Mouse (Mus musculus) CH12F3 (cell line): ENCODE data around the gene Mfap3.

Experiments
- in situ Hi-C: fragments of 300-500 bp; cut with MboI; formaldehyde crosslinking; loops from 2 replicates; pipeline ENCODE4 v1.14.3; 2020; ENCODE audit warnings: low sequenced_read_pairs

Gene Mfap3

DNA sequence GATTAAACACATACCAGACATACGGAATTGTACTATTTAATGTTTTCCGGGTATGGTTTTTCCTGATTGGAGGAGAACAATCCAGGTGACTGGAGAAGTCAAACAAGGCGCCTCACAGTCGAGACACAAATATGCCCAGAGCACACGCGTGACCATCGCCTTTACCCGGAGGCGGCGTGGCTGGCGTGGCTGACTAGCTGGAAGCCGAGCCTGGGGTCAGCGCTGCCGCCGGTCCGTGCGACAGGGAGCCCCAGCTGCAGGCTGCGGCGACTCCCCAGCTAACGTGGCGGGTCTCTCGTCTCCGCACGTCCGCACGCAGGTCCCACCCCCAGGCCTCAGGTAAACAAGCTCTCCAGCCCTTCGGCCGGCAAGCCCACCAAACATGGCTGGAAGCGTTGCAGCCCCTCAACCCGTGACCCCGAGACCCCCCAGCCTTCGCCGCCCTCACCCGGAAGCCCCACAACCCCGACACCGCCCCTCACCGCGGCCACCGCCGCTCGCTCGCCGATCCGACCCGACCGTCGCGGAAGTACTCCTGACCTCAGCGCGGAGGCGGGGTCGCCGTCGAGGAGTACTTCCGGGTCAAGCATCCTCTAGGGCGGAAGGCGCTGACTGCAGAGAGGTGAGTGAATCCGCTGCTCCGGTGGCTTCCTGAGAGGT lies at the start of gene Mfap3, which contains the start of gene Fam114a2:
Mfap3 (plus strand) TSS at position 574 of the 660 bp plus-strand sequence.
Fam114a2 (minus strand) TSS at position 527 of the 660 bp plus-strand sequence.
- in situ Hi-C loops: no loop called here

GRCm38 (mm10) chr11:57468706-57469105 lies 49.8 kb upstream of the Mfap3 start:
- in situ Hi-C loops: no loop called here

DNA sequence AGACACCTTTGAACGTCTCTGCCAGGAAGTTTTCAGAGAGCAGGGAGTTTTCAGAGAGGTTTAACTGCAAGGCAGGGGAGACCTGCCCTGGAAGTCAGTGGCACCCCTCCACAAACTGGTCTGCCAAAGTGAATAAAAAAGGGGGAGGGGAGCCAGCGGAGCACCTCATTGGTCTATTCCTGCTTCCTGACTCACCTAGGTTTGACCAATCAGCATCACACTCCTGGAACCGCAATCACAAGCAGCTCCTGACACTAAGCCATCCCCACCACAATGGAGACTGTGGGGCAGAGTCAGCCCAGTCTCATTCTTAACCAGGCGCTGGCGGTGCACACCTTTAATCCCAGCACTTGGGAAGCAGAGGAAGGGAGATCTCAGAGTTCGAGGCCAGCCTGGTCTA lies 48.4 kb upstream of the Mfap3 start:
- in situ Hi-C loops: no loop called here

DNA sequence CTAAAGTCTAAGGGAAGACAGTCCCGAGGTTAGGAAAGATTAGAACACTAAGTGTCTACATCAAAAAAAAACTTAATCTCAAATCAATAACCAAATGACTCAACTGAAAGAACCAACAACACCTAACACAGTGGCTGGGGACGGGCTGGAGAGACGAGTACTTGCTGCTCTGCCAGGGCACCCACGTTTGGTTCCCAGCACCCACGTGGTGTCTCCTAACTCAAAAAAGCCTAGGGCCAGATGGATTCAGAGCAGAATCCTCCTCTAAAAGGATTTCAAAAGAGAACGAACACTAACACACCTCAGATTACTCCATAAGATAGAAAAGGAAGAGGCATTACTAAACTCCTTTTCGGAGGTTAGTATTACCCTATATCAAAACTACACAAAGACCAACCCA lies 47.5 kb upstream of the Mfap3 start:
- in situ Hi-C loops: no loop called here

DNA sequence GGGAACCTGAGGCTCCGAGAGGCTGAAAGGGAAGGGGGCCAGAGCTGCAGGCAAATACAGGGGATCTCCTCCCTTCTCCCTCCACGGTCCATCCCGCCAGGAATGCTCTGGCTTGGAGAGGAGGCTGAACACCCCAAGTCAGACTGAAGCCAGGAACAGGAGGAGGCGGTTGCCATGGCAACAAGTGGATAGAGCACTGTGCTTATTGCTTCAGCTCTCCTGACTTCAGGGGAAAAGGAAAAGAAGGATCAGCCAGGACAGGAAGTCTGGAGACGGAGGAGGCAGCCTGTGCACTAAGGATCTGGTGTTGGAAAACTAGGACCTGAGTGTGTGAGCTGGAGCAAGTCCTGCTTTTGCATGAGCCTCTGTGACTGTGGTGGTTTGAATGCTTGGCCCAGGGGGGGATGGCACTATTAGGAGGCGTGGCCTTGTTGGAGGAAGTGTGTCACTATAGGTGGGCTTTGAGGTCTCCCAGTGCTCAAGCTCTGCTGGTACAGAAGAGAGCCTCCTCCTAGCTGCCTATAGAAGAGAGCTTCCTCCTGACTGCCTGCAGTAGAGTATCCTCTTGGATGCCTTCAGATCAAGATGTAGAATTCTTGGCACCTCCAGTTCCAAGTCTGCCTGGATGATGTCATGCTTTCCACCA lies 44.0 kb upstream of the Mfap3 start:
- in situ Hi-C loops: no loop called here

- in situ Hi-C loops: no loop called here
Measured at GRCm38 (mm10) chr11:57475119-57475518, 43.3 kb upstream of the Mfap3 start.

DNA sequence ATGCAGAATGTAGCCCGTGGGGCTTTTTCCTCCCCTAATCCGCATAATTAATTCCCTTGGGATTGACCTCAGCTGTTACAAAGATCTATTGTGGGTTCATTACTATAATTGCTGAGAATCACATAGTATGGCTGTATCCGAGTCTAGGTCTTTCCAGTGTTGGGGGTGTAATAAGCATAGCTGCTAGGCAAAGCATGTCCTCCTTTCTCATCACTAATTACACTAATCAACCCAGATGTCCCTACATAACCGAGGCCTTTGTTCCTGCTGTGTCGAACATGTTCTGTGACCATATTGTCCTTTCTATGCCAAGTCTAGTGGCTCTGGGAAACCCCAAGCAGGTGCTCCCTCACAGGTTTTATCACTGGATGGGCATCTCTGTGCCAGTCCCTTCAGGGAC lies 40.4 kb upstream of the Mfap3 start:
- in situ Hi-C loops: no loop called here

DNA sequence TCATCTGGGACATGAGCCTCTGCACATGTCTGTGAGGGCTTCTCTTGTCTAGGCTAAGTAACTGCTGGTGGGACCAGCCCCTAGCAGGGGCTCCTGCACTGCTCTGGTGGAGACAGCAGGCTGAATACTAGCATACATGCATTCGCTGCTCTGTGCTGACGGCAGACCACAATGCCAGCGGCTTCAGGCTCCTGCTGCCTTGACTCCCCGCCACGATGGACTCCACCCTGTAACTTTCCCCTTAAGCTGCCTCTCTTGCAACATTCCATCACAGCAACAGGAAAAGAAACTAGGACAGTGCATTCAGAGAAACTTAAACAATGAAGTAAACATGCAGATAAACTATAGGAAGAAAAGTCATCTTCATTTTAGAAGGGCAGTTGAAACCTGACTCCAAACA lies 30.0 kb upstream of the Mfap3 start:
- in situ Hi-C loops: no loop called here

DNA sequence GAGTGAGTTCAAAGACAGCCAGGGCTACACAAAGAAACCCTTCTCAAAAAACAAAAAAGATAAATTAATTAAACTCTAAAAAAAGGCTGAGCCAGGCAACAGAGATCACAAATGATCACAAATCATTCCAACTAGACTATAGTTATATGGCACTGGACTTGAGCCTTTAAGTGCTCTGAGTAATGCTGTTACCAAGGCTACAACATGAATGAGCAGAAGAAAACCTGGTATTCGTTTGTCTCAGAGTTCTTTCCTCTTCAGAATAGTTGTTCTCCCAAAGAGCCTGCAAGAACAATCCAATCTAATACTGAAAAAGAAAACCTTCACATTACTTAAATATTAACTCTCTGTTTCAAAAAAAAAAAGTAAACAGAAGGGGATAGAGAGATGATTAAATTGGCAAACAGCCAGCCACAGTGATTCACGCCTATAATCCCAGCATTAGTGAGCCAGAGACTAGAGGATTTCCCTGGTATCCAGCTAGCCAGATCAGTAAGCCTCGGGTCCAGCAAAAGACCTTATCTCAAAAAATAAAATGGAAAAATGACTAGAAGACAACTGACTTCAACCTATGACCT lies 21.9 kb upstream of the Mfap3 start:
- in situ Hi-C loops: no loop called here

DNA sequence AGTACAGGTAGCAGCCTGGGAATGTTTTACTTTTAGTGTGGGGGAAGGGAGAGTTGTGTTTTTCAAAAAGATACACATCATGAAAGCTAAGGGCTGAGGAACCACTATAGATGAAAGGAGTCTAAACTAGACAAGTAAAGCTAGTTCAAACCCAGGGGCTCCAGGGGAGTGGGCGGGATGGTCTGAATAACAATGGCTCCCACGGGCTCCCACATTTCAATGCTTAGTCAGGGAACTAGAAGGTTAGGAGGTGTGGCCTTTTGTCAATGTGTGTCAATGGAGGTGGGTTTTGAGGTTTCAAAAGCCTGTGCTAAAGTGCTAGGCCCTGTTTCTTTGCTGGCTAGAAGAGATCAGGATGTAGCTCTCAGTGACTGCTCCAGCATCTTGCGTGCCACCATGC lies 20.8 kb upstream of the Mfap3 start:
- in situ Hi-C loops: no loop called here

GRCm38 (mm10) chr11:57498215-57498614 lies 20.2 kb upstream of the Mfap3 start:
- in situ Hi-C loops: no loop called here

DNA sequence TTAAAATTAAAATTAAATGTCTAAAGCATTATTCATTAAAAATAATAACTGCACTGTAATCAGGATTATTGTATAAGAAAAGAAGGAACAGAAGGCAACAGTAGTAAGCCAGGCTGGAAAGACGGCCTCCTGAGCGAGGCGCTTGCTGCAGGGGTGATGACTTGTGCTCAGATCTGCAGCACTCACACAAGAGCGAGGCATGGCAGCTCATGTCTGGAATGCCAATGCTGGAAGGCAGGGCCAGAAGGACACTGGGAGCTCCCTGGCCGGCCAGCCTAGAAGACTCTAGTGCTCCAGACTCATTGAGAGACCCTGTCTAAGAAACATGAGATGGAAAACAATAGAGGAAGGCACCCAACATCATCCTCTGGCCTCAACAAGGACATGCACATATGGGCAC lies 15.3 kb upstream of the Mfap3 start:
- in situ Hi-C loops: no loop called here

GRCm38 (mm10) chr11:57506899-57507298 lies 11.6 kb upstream of the Mfap3 start:
- in situ Hi-C loops: no loop called here

GRCm38 (mm10) chr11:57515218-57515617 lies 3.2 kb upstream of the Mfap3 start:
- in situ Hi-C loops: no loop called here

GRCm38 (mm10) chr11:57516946-57517441 lies 1.5 kb upstream of the Mfap3 start:
- in situ Hi-C loops: no loop called here

GRCm38 (mm10) chr11:57518751-57519148 lies 286 bp downstream of the Mfap3 start:
- in situ Hi-C loops: no loop called here

GRCm38 (mm10) chr11:57519304-57519703 lies 840 bp downstream of the Mfap3 start:
- in situ Hi-C loops: no loop called here

- in situ Hi-C loops: no loop called here
Measured at GRCm38 (mm10) chr11:57521206-57521605, 2.7 kb downstream of the Mfap3 start.

- in situ Hi-C loops: no loop called here
Measured at GRCm38 (mm10) chr11:57522046-57522445, 3.6 kb downstream of the Mfap3 start.

- in situ Hi-C loops: no loop called here
Measured at GRCm38 (mm10) chr11:57523418-57523817, 5.0 kb downstream of the Mfap3 start.

- in situ Hi-C loops: no loop called here
Measured at GRCm38 (mm10) chr11:57524597-57524996, 6.1 kb downstream of the Mfap3 start.

DNA sequence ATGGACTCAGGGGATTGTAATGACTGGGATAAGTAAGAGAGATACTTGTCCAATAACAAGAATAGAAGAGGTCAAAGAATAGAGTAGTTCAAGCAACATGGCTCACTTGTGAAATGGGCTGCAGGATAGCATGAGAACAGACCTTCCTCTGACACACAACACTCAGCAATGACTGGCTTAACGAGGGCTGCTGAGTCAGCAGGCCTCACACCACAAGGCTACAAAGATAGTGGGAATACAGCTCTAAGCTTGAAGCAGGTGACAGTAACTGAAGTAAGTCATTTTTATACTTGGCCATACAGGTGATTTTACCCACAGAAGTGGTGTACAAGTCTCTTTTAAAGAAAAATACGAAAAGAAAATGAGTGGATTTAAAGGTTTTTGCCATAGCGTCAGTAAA lies 7.4 kb downstream of the Mfap3 start:
- in situ Hi-C loops: no loop called here
